Mouse (Mus musculus) hindbrain, postnatal 0 days (tissue): ENCODE measurements around the gene Ddah2. TPM values are rescaled to one million over a fixed set of nuclear protein-coding genes. Genes with fewer than 3 reads are reported as not detected.

ENCODE experiments used
- ATAC-seq: fragments of 200-750 bp; cut with Nextera tagmentation; 2 replicates; pipeline ENCODE4 v1.8.0; 2017; ENCODE audit warnings: mild to moderate bottlenecking, moderate TSS enrichment, moderate library complexity
- DNase-seq: peaks from one replicate; pipeline ENCODE4 v3.0.0-alpha.2; 2015; ENCODE audit warnings: low spot score
- H3K27ac ChIP-seq: fragments of 300-500 bp; sonication (generic); 2 replicates; pipeline ENCODE4 v1.5.1; 2014; ENCODE audit warnings: mild to moderate bottlenecking
- H3K27me3 ChIP-seq: fragments of 300-500 bp; sonication (generic); 2 replicates; pipeline ENCODE4 v1.6.1; 2014; ENCODE audit warnings: low read length, mixed read lengths; ENCODE audit not compliant: insufficient read depth
- H3K36me3 ChIP-seq: fragments of 300-500 bp; sonication (generic); 2 replicates; pipeline ENCODE4 v1.6.1; 2014; ENCODE audit warnings: low read length, mixed read lengths; ENCODE audit not compliant: insufficient read depth
- H3K4me1 ChIP-seq: fragments of 300-500 bp; sonication (generic); 2 replicates; pipeline ENCODE4 v1.6.1; 2014; ENCODE audit warnings: antibody characterized with exemption, low read length, mixed read lengths; ENCODE audit not compliant: insufficient read depth
- H3K4me2 ChIP-seq: fragments of 300-500 bp; sonication (generic); 2 replicates; pipeline ENCODE4 v1.6.1; 2014; ENCODE audit warnings: low read depth, mild to moderate bottlenecking, low read length, moderate library complexity, mixed read lengths
- H3K4me3 ChIP-seq: fragments of 300-500 bp; sonication (generic); 2 replicates; pipeline ENCODE4 v1.5.1; 2014; ENCODE audit warnings: low read length
- H3K9ac ChIP-seq: fragments of 300-500 bp; sonication (generic); replicated peaks from 2 replicates; pipeline ENCODE4 v1.6.1; 2014; ENCODE audit warnings: mild to moderate bottlenecking, low read length, moderate library complexity, mixed read lengths
- H3K9me3 ChIP-seq: fragments of 300-500 bp; sonication (generic); 2 replicates; pipeline ENCODE4 v1.6.1; 2016; ENCODE audit warnings: low read length, mixed read lengths
- CTCF ChIP-seq: IDR thresholded peaks from 2 replicates; pipeline ENCODE4 v1.5.1; 2016; ENCODE audit warnings: antibody characterized with exemption, control low read depth, low read depth
- WGBS: fragments of 180-500 bp; shearing (Covaris S2); extraction: QIAGEN DNeasy Blood & Tissue Kit; methylation state at CpG from one replicate; pipeline ENCODE4 v1.1.7; 2014; 5-methylcytosine and 5-hydroxymethylcytosine counted together
- polyA plus RNA-seq: library from polyadenylated mRNA; unstranded; fragments of >200 nt; fragmentation: Nextera tagmentation; extraction: Ambion mirVana; gene quantifications from 2 replicates; pipeline ENCODE4 v1.2.1, GENCODE M21; 2015
- total RNA-seq: library from RNA; depleted of rRNA; stranded (reverse); fragments of >200 nt; gene quantifications from 2 replicates; pipeline ENCODE4 v1.2.3, GENCODE M21; 2014; rRNA removed

Ddah2 gene
- total and polyA plus RNA-seq, 2 experiments from 2014 or later: 228 to 322 TPM

GRCm38 (mm10) chr17:35103221-35103690, 44.4 kb downstream of the Ddah2 start:
- Histone ChIP-seq H3K27me3 (no peaks in the 10 kb centered on the region), H3K9me3 (no peaks in the 10 kb centered on the region), H3K4me1 (no peaks in the 10 kb centered on the region), H3K4me2 (no peak overlapping the region), H3K9ac (no peak overlapping the region), H3K4me3 (no peak overlapping the region), H3K27ac (no peak overlapping the region), H3K36me3 (peaks cover 57% of the 10 kb centered on the region)
- no peak for TF ChIP-seq CTCF
- DNase-seq (no peak), ATAC-seq (no peak)
- 67% methylated on average over 6 of the region's 6 CpGs for WGBS

DNA sequence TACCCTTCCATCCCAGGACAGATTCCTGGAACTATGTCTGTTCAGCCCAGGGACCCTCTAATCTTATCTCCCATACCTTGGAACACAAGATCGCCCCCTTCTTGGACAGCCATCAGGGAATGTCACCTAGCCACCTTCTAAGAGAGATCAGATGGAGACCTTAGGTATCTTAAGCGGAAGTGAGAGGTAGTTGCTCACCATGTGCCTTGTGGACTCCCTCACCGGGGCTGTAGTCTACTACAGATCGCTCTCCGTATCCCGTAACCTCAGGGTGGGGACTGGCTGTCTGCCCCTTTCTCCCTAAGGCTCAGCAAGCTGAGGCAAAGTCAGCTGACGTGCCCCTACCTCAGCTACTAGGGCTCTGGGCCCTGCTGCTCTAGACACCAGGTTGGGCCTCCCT, 45.2 kb downstream of the Ddah2 start:
- H3K27me3 ChIP-seq: no peaks in the 10 kb centered on the region
- H3K9me3 ChIP-seq: no peaks in the 10 kb centered on the region
- no peak for TF ChIP-seq CTCF
- ATAC-seq (no peak), DNase-seq (no peak)
- 94% methylated on average over 7 of the region's 7 CpGs for WGBS
- no peak overlapping the region for H3K9ac ChIP-seq
- no peak overlapping the region for H3K4me3 ChIP-seq
- H3K4me1 ChIP-seq: no peaks in the 10 kb centered on the region
- H3K27ac ChIP-seq: no peak overlapping the region
- peaks cover 50% of the 10 kb centered on the region for H3K36me3 ChIP-seq
- H3K4me2 ChIP-seq: no peak overlapping the region

DNA sequence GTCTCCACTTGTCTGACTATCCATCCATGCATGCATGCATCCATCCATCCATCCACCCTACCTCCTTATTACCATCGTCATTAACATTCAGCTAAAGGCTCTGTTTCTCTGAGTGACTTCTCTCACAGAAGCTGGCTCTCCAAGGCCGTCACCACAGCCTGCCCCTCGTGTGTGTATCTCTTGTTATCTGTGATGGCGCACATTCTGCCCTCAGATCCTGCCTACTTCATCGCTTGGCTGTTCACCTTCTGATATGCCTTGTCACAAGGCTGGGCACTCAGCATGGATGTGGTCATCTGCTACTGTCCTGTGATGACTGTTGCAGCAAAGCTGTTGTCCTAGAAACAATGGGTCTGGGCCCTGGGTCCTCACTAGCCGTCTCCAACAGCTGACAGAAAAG, 45.9 kb downstream of the Ddah2 start:
- H3K4me3 ChIP-seq: no peak overlapping the region
- no peaks in the 10 kb centered on the region for H3K27me3 ChIP-seq
- no peak for DNase-seq

GRCm38 (mm10) chr17:35105740-35106389, 47.0 kb downstream of the Ddah2 start:
- no peaks in the 10 kb centered on the region for H3K4me1 ChIP-seq
- DNase-seq (peak; percentile 75), ATAC-seq (peak; percentile 49)
- no peaks in the 10 kb centered on the region for H3K27me3 ChIP-seq
- H3K4me2 ChIP-seq: peak overlapping the region; percentile 40
- peak overlapping the region; percentile 28; the same call in 1 of the 2 replicates for H3K27ac ChIP-seq
- H3K9me3 ChIP-seq: no peaks in the 10 kb centered on the region
- 17% methylated on average over 13 of the region's 13 CpGs for WGBS
- peak; percentile 78 for TF ChIP-seq CTCF
- no peak overlapping the region for H3K4me3 ChIP-seq
- peak overlapping the region; percentile 23; the same call in 1 of the 2 replicates for H3K9ac ChIP-seq
- peaks cover 32% of the 10 kb centered on the region for H3K36me3 ChIP-seq

More for the DNA sequence above, 45.9 kb downstream of the Ddah2 start:
- H3K27ac ChIP-seq: no peak overlapping the region
- no peaks in the 10 kb centered on the region for H3K4me1 ChIP-seq
- H3K9ac ChIP-seq: no peak overlapping the region
- H3K36me3 ChIP-seq: peaks cover 43% of the 10 kb centered on the region
- H3K9me3 ChIP-seq: no peaks in the 10 kb centered on the region
- WGBS: 68% methylated on average over 6 of the region's 6 CpGs
- no peak for TF ChIP-seq CTCF
- no peak for ATAC-seq
- H3K4me2 ChIP-seq: no peak overlapping the region

DNA sequence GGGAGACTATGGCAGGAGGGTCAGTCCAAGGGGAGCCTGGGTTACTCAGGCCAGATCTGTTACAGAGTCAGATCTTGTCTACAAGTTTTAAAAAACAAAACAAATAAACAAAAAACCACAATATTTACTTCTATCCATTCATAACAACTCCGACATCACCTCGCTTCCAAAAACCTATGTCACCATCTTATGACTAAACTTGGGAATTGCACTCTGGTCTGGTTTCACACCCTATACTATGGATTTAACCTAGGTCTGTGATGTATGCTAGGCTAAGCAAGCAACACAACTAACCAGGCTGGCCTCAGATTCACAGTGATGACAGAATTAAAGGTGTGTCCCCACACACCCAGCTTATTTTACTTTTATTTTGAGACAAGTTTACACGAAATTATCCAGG, 47.7 kb downstream of the Ddah2 start:
- DNase-seq (peak; percentile 27), ATAC-seq (no peak)
- no peak overlapping the region; the same call in 1 of the 2 replicates for H3K27ac ChIP-seq
- 62% methylated on average over 3 of the region's 3 CpGs for WGBS
- H3K4me1 ChIP-seq: no peaks in the 10 kb centered on the region
- H3K9ac ChIP-seq: no peak overlapping the region
- no peaks in the 10 kb centered on the region for H3K9me3 ChIP-seq
- no peaks in the 10 kb centered on the region for H3K27me3 ChIP-seq
- H3K36me3 ChIP-seq: peaks cover 26% of the 10 kb centered on the region
- H3K4me3 ChIP-seq: no peak overlapping the region
- 0 out of 2 replicates have a peak overlapping the region, but pooled peaks have one; percentile 40 for H3K4me2 ChIP-seq
- TF ChIP-seq CTCF: peak; percentile 51

- no peak within 1 kb of the TSS for H3K4me2 ChIP-seq
- peaks cover 12% of the 10 kb centered on the region for H3K36me3 ChIP-seq
- no peak within 1 kb of the TSS for H3K27ac ChIP-seq
- H3K4me3 ChIP-seq: no peak within 1 kb of the TSS
- TF ChIP-seq CTCF: no peak
- H3K27me3 ChIP-seq: no peaks in the 10 kb centered on the region
- 71% methylated on average over 6 of the region's 6 CpGs for WGBS
- H3K4me1 ChIP-seq: no peaks in the 10 kb centered on the region
- H3K9ac ChIP-seq: no peak within 1 kb of the TSS
- peak; percentile 27 for DNase-seq
- no peaks in the 10 kb centered on the region for H3K9me3 ChIP-seq
- no peak for ATAC-seq
Measured at GRCm38 (mm10) chr17:35108097-35108496, 49.3 kb downstream of the Ddah2 start, which contains the start of gene Ly6g5c. Ly6g5c (plus strand) TSS chr17:35108279.

Other genes with a start within 250 kb of the Ddah2 start
Only the 30 nearest of the 45 such genes appear.
- 0.22 TPM in 1 of 2 replicates, not detected in the other for gene Slc44a4, start 144.6 kb upstream of the Ddah2 start, total RNA-seq
- gene Slc44a4, start 144.6 kb upstream of the Ddah2 start, polyA plus RNA-seq: 0.18 and 0.25 TPM in 2 replicates
- gene Neu1, start 127.8 kb upstream of the Ddah2 start, total RNA-seq: 50.9 and 93.9 TPM in 2 replicates
- gene Neu1, start 127.8 kb upstream of the Ddah2 start, polyA plus RNA-seq: 42.9 and 43.1 TPM in 2 replicates
- 15.2 and 20.4 TPM in 2 replicates for gene Hspa1b, start 99.8 kb upstream of the Ddah2 start, total RNA-seq
- 0.51 and 0.55 TPM in 2 replicates for gene Hspa1b, start 99.8 kb upstream of the Ddah2 start, polyA plus RNA-seq
- not detected in 2 replicates for gene Gm20481, start 89.1 kb upstream of the Ddah2 start, total RNA-seq
- not detected in 2 replicates for gene Gm20481, start 89.1 kb upstream of the Ddah2 start, polyA plus RNA-seq
- gene Hspa1a, start 86.9 kb upstream of the Ddah2 start, total RNA-seq: 25.0 and 29.0 TPM in 2 replicates
- 13.6 and 14.7 TPM in 2 replicates for gene Hspa1a, start 86.9 kb upstream of the Ddah2 start, polyA plus RNA-seq
- 0.99 and 1.4 TPM in 2 replicates for gene Hspa1l, start 86.3 kb upstream of the Ddah2 start, total RNA-seq
- 0.76 TPM in 2 replicates for gene Hspa1l, start 86.3 kb upstream of the Ddah2 start, polyA plus RNA-seq
- gene Lsm2, start 77.2 kb upstream of the Ddah2 start, total RNA-seq: 35.5 and 43.1 TPM in 2 replicates
- 106 and 110 TPM in 2 replicates for gene Lsm2, start 77.2 kb upstream of the Ddah2 start, polyA plus RNA-seq
- 128 TPM in 2 replicates for gene Vars, start 58.0 kb upstream of the Ddah2 start, total RNA-seq
- gene Vars, start 58.0 kb upstream of the Ddah2 start, polyA plus RNA-seq: 39.9 and 41.7 TPM in 2 replicates
- gene Vwa7, start 42.5 kb upstream of the Ddah2 start, total RNA-seq: 0.68 and 1.2 TPM in 2 replicates
- 0.11 and 0.18 TPM in 2 replicates for gene Vwa7, start 42.5 kb upstream of the Ddah2 start, polyA plus RNA-seq
- 0.65 and 2.1 TPM in 2 replicates for gene Sapcd1, start 31.0 kb upstream of the Ddah2 start, total RNA-seq
- gene Sapcd1, start 31.0 kb upstream of the Ddah2 start, polyA plus RNA-seq: 2.4 and 2.7 TPM in 2 replicates
- gene Msh5, start 12.3 kb upstream of the Ddah2 start, total RNA-seq: 1.1 and 6.4 TPM in 2 replicates
- gene Msh5, start 12.3 kb upstream of the Ddah2 start, polyA plus RNA-seq: 2.2 and 3.1 TPM in 2 replicates
- 56.9 and 59.5 TPM in 2 replicates for gene Clic1, start 9.1 kb upstream of the Ddah2 start, total RNA-seq
- 81.9 and 88.5 TPM in 2 replicates for gene Clic1, start 9.1 kb upstream of the Ddah2 start, polyA plus RNA-seq
- gene Ly6g6c, start 6.4 kb downstream of the Ddah2 start, total RNA-seq: not detected in 2 replicates
- gene Ly6g6c, start 6.4 kb downstream of the Ddah2 start, polyA plus RNA-seq: not detected in 2 replicates
- not detected in 2 replicates for gene Mpig6b, start 7.1 kb downstream of the Ddah2 start, total RNA-seq
- gene Mpig6b, start 7.1 kb downstream of the Ddah2 start, polyA plus RNA-seq: 0.18 TPM in 2 replicates
- gene Ly6g6e, start 17.9 kb downstream of the Ddah2 start, total RNA-seq: not detected in 2 replicates
- 0.44 TPM in 1 of 2 replicates, not detected in the other for gene Ly6g6e, start 17.9 kb downstream of the Ddah2 start, polyA plus RNA-seq
- gene Ly6g6d, start 19.0 kb downstream of the Ddah2 start, total RNA-seq: 0.78 TPM in 1 of 2 replicates, not detected in the other
- 1.3 and 1.9 TPM in 2 replicates for gene Ly6g6d, start 19.0 kb downstream of the Ddah2 start, polyA plus RNA-seq
- gene Ly6g6f, start 26.6 kb downstream of the Ddah2 start, total RNA-seq: not detected in 2 replicates
- gene Ly6g6f, start 26.6 kb downstream of the Ddah2 start, polyA plus RNA-seq: 0.26 TPM in 1 of 2 replicates, not detected in the other
- 129 and 158 TPM in 2 replicates for gene Abhd16a, start 30.2 kb downstream of the Ddah2 start, total RNA-seq
- 121 TPM in 2 replicates for gene Abhd16a, start 30.2 kb downstream of the Ddah2 start, polyA plus RNA-seq
- not detected in 2 replicates for gene Ly6g5c, start 49.2 kb downstream of the Ddah2 start, total RNA-seq
- gene Ly6g5c, start 49.2 kb downstream of the Ddah2 start, polyA plus RNA-seq: not detected in 2 replicates
- gene Ly6g5b, start 56.4 kb downstream of the Ddah2 start, total RNA-seq: 1.7 and 2.0 TPM in 2 replicates
- 0.76 and 1.2 TPM in 2 replicates for gene Ly6g5b, start 56.4 kb downstream of the Ddah2 start, polyA plus RNA-seq
- gene Gpank1, start 62.4 kb downstream of the Ddah2 start, total RNA-seq: 13.1 and 14.1 TPM in 2 replicates
- gene Gpank1, start 62.4 kb downstream of the Ddah2 start, polyA plus RNA-seq: 18.1 and 19.1 TPM in 2 replicates
- 257 and 289 TPM in 2 replicates for gene Csnk2b, start 63.0 kb downstream of the Ddah2 start, total RNA-seq
- gene Csnk2b, start 63.0 kb downstream of the Ddah2 start, polyA plus RNA-seq: 332 and 350 TPM in 2 replicates
- gene D17H6S53E, start 67.3 kb downstream of the Ddah2 start, total RNA-seq: 14.0 and 29.7 TPM in 2 replicates
- gene D17H6S53E, start 67.3 kb downstream of the Ddah2 start, polyA plus RNA-seq: 9.4 and 11.6 TPM in 2 replicates
- gene Apom, start 73.0 kb downstream of the Ddah2 start, total RNA-seq: 0.37 TPM in 1 of 2 replicates, not detected in the other
- gene Apom, start 73.0 kb downstream of the Ddah2 start, polyA plus RNA-seq: 0.35 TPM in 1 of 2 replicates, not detected in the other
- 320 and 368 TPM in 2 replicates for gene Bag6, start 76.1 kb downstream of the Ddah2 start, total RNA-seq
- 50.0 and 55.8 TPM in 2 replicates for gene Bag6, start 76.1 kb downstream of the Ddah2 start, polyA plus RNA-seq
- gene Prrc2a, start 105.9 kb downstream of the Ddah2 start, total RNA-seq: 218 and 223 TPM in 2 replicates
- 92.6 and 99.2 TPM in 2 replicates for gene Prrc2a, start 105.9 kb downstream of the Ddah2 start, polyA plus RNA-seq
- 0.21 and 2.4 TPM in 2 replicates for gene Aif1, start 117.0 kb downstream of the Ddah2 start, total RNA-seq
- 9.5 and 10.9 TPM in 2 replicates for gene Aif1, start 117.0 kb downstream of the Ddah2 start, polyA plus RNA-seq
- gene Lst1, start 129.4 kb downstream of the Ddah2 start, total RNA-seq: 10.8 and 25.0 TPM in 2 replicates
- 8.0 and 8.7 TPM in 2 replicates for gene Lst1, start 129.4 kb downstream of the Ddah2 start, polyA plus RNA-seq
- gene Ltb, start 135.4 kb downstream of the Ddah2 start, total RNA-seq: 1.6 TPM in 1 of 2 replicates, not detected in the other
- gene Ltb, start 135.4 kb downstream of the Ddah2 start, polyA plus RNA-seq: 1.2 and 1.8 TPM in 2 replicates
- gene Tnf, start 143.0 kb downstream of the Ddah2 start, total RNA-seq: 0.18 and 0.52 TPM in 2 replicates
- gene Tnf, start 143.0 kb downstream of the Ddah2 start, polyA plus RNA-seq: 0.09 TPM in 1 of 2 replicates, not detected in the other